Comparison of ENCODE assay signal across 8 mouse cellular contexts in the genomic region with DNA sequence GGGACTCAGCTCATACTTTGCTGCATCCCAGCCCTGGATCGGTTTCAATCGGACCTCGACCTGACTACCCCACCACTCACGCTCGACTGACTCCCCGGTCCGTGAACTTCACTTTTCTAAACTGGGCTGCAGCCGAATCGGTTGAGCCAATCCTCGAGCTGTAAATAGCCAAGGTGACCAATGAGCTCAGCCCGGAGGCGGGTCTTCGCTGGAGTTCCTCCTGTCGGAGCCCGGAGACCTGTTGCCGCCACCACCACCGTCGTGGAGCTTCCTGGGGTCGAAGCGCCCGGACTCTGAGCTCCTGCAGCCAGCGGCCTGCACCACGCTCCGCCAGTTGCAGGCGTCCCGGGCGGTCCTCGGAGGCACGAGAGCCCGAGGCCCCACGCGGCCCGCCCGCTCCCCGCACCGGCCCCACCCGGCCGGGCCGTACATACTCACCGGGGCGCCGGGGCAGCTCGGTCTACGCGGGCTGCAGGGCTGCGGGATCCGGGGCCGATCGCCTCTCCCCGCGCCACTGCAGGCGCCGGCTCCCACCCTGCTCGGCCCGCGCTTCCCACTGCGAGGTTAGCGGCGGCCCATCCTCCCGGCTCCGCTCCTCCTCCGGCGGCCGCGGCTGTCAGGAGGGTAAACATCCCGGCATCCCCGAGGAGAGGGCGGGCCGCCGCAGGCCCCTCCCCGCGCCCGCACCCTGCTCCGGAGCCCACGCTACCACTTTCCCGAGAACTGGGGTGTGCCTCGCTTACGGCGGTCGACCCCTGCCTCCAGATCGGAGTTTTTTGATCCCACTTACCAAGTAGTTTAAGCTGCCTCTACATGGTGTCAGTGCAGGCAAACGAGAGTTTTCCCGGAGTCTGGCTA. TPM values are rescaled to one million over a fixed set of nuclear protein-coding genes. Genes with fewer than 3 reads are reported as not detected.
DNase-seq lines count a peak whose midpoint lies in the region; ATAC-seq and TF ChIP-seq lines count a peak whose summit lies in the region.

No protein-coding gene starts in this region.

- H3K4me2 ChIP-seq in kidney, embryonic 15.5 days = peak overlapping the region; percentile 69

- WGBS in heart, embryonic 10.5 days = under 1% methylated on average over 82 of the region's 83 CpGs
- WGBS in kidney, embryonic 15.5 days = under 1% methylated on average over 81 of the region's 83 CpGs

- H3K36me3 ChIP-seq in heart, embryonic 10.5 days = no peaks in the 10 kb centered on the region
- no peaks in the 10 kb centered on the region for H3K36me3 ChIP-seq in kidney, embryonic 15.5 days

- DNase-seq in A20 (ENCODE audit: low read depth, low spot score) (peak; percentile 98), liver (peak; percentile 95)
- peak; percentile 98 for DNase-seq in heart, embryonic 10.5 days (ENCODE audit: low spot score)
- DNase-seq in spleen, postnatal 4 days (ENCODE audit: low spot score in 2 of 2) = peak; percentile 96 to 98

- peaks cover 33% of the 10 kb centered on the region for H3K4me1 ChIP-seq in bone marrow macrophage, adult 2 months (ENCODE audit: control insufficient read depth, insufficient read depth, low read length)
- peaks cover 2% of the 10 kb centered on the region for H3K4me1 ChIP-seq in embryonic fibroblast, embryonic 13.5 days (ENCODE audit: control insufficient read depth, insufficient read depth, low read length)
- H3K4me1 ChIP-seq in heart, embryonic 10.5 days = peaks cover 14% of the 10 kb centered on the region
- peaks cover 25% of the 10 kb centered on the region for H3K4me1 ChIP-seq in kidney, embryonic 15.5 days

- peak; percentile 97 for ATAC-seq in kidney, embryonic 15.5 days (replicated peaks; ENCODE audit: low FRiP score)
- peak; percentile 91 for ATAC-seq in monocyte, adult 5-6 weeks (replicated peaks; ENCODE audit: insufficient number of reproducible peaks, low FRiP score, low TSS enrichment, poor library complexity, severe bottlenecking)

- H3K4me3 ChIP-seq in bone marrow macrophage, adult 2 months (ENCODE audit: insufficient read depth, low read length) = peak overlapping the region; percentile 76
- H3K4me3 ChIP-seq in embryonic fibroblast, embryonic 13.5 days (ENCODE audit: insufficient read depth, low read length) = peak overlapping the region; percentile 45
- peak overlapping the region; percentile 94 for H3K4me3 ChIP-seq in heart, embryonic 10.5 days
- peak overlapping the region; percentile 93 for H3K4me3 ChIP-seq in kidney, embryonic 15.5 days (replicated peaks)

- no peak for TF ChIP-seq POLR2A in bone marrow macrophage, adult 2 months (IDR thresholded peaks at IDR 0.05; ENCODE audit: borderline replicate concordance, low read depth, low read length)
- peak; percentile 97 for TF ChIP-seq POLR2A in embryonic fibroblast, embryonic 13.5 days (IDR thresholded peaks at IDR 0.05; ENCODE audit: low read depth, low read length)

- H3K27ac ChIP-seq in bone marrow macrophage, adult 2 months (ENCODE audit: insufficient read depth, low read depth, low read length) = peak overlapping the region; percentile 83
- peak overlapping the region; percentile 95 for H3K27ac ChIP-seq in embryonic fibroblast, embryonic 13.5 days (ENCODE audit: insufficient read depth, low read length)
- peak overlapping the region; percentile 98 for H3K27ac ChIP-seq in heart, embryonic 10.5 days
- peak overlapping the region; percentile 99 for H3K27ac ChIP-seq in kidney, embryonic 15.5 days

- peak overlapping the region; percentile 92 for H3K9ac ChIP-seq in kidney, embryonic 15.5 days

- no peak for TF ChIP-seq CTCF in bone marrow macrophage, adult 2 months (IDR thresholded peaks at IDR 0.05; ENCODE audit: low read depth, low read length)
- no peak for TF ChIP-seq CTCF in embryonic fibroblast, embryonic 13.5 days (IDR thresholded peaks at IDR 0.05; ENCODE audit: borderline replicate concordance, insufficient read depth, low read length)

- H3K9me3 ChIP-seq in heart, embryonic 10.5 days = no peaks in the 10 kb centered on the region
- no peaks in the 10 kb centered on the region for H3K9me3 ChIP-seq in kidney, embryonic 15.5 days (replicated peaks)

- no peaks in the 10 kb centered on the region for H3K27me3 ChIP-seq in heart, embryonic 10.5 days (ENCODE audit: insufficient read depth, poor library complexity, severe bottlenecking)
- H3K27me3 ChIP-seq in kidney, embryonic 15.5 days = no peaks in the 10 kb centered on the region

RNA-seq across cellular contexts. Expression of a gene that starts 0.6 kb away (rescaled TPM):
- polyA plus RNA-seq in bone marrow macrophage, adult 2 months (2012; ENCODE audit: insufficient read depth, insufficient read length, missing spikeins) = 78.1 and 79.1 TPM in 2 replicates
- 63.3 and 64.5 TPM in 2 replicates for polyA plus RNA-seq in embryonic fibroblast, embryonic 13.5 days (2011; ENCODE audit: insufficient read length, low read depth, missing spikeins)
- polyA plus RNA-seq in heart, embryonic 10.5 days (2016; fragmentation: Nextera tagmentation; extraction: Ambion mirVana) = 35.5 and 40.6 TPM in 2 replicates
- 42.7 and 42.8 TPM in 2 replicates for polyA plus RNA-seq in kidney, embryonic 15.5 days (2015; fragmentation: Nextera tagmentation; extraction: Ambion mirVana)
- 69.0 to 84.0 TPM (median 79.0 TPM) in 3 replicates for total RNA-seq in monocyte, adult 5-6 weeks (2017)

Comparison
In these comparisons a context has a peak if more than half of its experiments do, and no peak if none do; other contexts are left out.
1. Peak in every context shown above with its lines: DNase-seq, ATAC-seq, H3K4me3 ChIP-seq and H3K27ac ChIP-seq.